Mouse (Mus musculus) limb, embryonic 11.5 days (tissue): ENCODE data around the gene Tpd52l2. TPM values are rescaled to one million over a fixed set of nuclear protein-coding genes. Genes with fewer than 3 reads are reported as not detected.

ENCODE experiments used
- polyA plus RNA-seq: library from polyadenylated mRNA; unstranded; fragments of >200 nt; fragmentation: Nextera tagmentation; extraction: Ambion mirVana; gene quantifications from 2 replicates; pipeline ENCODE4 v1.2.1, GENCODE M21; 2014

Gene Tpd52l2
- polyA plus RNA-seq, 1 experiment from 2014 or later: 165 TPM

Other genes starting within 250 kb of the Tpd52l2 start
- 19.7 and 21.3 TPM in 2 replicates for gene Gmeb2, start 209.1 kb upstream of the Tpd52l2 start, polyA plus RNA-seq
- gene Stmn3, start 182.6 kb upstream of the Tpd52l2 start, polyA plus RNA-seq: 0.84 and 0.91 TPM in 2 replicates
- 63.0 and 63.7 TPM in 2 replicates for gene Rtel1, start 177.4 kb upstream of the Tpd52l2 start, polyA plus RNA-seq
- 35.0 and 40.2 TPM in 2 replicates for gene Zgpat, start 132.2 kb upstream of the Tpd52l2 start, polyA plus RNA-seq
- gene Arfrp1, start 131.7 kb upstream of the Tpd52l2 start, polyA plus RNA-seq: 57.3 and 63.7 TPM in 2 replicates
- 20.9 and 26.7 TPM in 2 replicates for gene Lime1, start 117.1 kb upstream of the Tpd52l2 start, polyA plus RNA-seq
- 9.8 and 10.1 TPM in 2 replicates for gene Zbtb46, start 37.7 kb upstream of the Tpd52l2 start, polyA plus RNA-seq
- gene Abhd16b, start 3.9 kb upstream of the Tpd52l2 start, polyA plus RNA-seq: 0.08 and 0.21 TPM in 2 replicates
- 75.3 and 80.9 TPM in 2 replicates for gene Dnajc5, start 23.3 kb downstream of the Tpd52l2 start, polyA plus RNA-seq
- 34.4 and 39.7 TPM in 2 replicates for gene Uckl1, start 87.8 kb downstream of the Tpd52l2 start, polyA plus RNA-seq
- 78.7 and 82.5 TPM in 2 replicates for gene Prpf6, start 94.7 kb downstream of the Tpd52l2 start, polyA plus RNA-seq
- 30.9 and 41.1 TPM in 2 replicates for gene Zfp512b, start 95.7 kb downstream of the Tpd52l2 start, polyA plus RNA-seq
- 14.9 and 17.7 TPM in 2 replicates for gene Samd10, start 102.1 kb downstream of the Tpd52l2 start, polyA plus RNA-seq
- 0.68 and 0.88 TPM in 2 replicates for gene Gm29797, start 159.9 kb downstream of the Tpd52l2 start, polyA plus RNA-seq
- gene Sox18, start 174.5 kb downstream of the Tpd52l2 start, polyA plus RNA-seq: 21.4 and 22.0 TPM in 2 replicates
- gene Tcea2, start 183.2 kb downstream of the Tpd52l2 start, polyA plus RNA-seq: 23.2 and 25.2 TPM in 2 replicates
- 92.5 and 97.1 TPM in 2 replicates for gene Rgs19, start 196.8 kb downstream of the Tpd52l2 start, polyA plus RNA-seq
- not detected in 2 replicates for gene Lkaaear1, start 201.3 kb downstream of the Tpd52l2 start, polyA plus RNA-seq
- 0.69 and 1.0 TPM in 2 replicates for gene Oprl1, start 217.9 kb downstream of the Tpd52l2 start, polyA plus RNA-seq